Comparison of ENCODE assay signal across 24 mouse cellular contexts in the genomic region with DNA sequence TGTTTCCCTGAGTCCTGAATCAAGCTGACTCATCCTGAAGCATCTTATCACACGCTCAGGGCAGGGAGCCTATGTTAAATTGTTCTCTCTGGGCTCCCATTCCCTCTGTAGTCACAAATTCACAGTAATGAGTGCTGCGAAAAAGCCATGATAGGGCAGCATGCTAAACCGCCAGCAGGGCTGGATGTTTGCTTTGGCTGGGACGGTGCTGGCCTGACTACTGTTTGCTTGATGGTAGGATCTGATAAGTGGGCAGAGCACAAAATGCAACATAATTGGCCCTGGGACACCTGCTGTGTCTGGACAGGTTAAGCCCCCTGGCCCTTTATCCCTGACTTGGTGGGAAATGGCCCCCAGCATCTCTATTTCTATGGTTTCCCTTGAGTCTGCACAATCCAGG. TPM values are rescaled to one million over a fixed set of nuclear protein-coding genes. Genes with fewer than 3 reads are reported as not detected.
DNase-seq lines count a peak whose midpoint lies in the region; TF ChIP-seq lines count a peak whose summit lies in the region.
"Had no signal": no experiment of that assay in that cellular context is flagged by ENCODE, and none has a peak within 500 bp of the region (broad histone marks: within the 10 kb centered on the region; RNA-seq: fewer than 3 reads in every experiment).

No protein-coding gene starts in this region.

- TF ChIP-seq POLR2A in brain, embryonic 14.5 days (IDR thresholded peaks at IDR 0.05; ENCODE audit: borderline replicate concordance, extremely low read depth, insufficient read depth, insufficient read length, poor library complexity, severe bottlenecking), result no peak

- DNase-seq in heart, adult 11 months, result peak; percentile 84
- DNase-seq in heart, postnatal 4 days, result no peak
- DNase-seq in urinary bladder, adult 18-20 months (ENCODE audit: low spot score in 2 of 2), result peak; percentile 30 to 46
- DNase-seq in urinary bladder, postnatal 10 days (ENCODE audit: low spot score), result no peak
- DNase-seq in MN1 (ENCODE audit: low spot score), result peak; percentile 12
- DNase-seq in brain, embryonic 14.5 days (ENCODE audit: low read depth), result peak; percentile 34
- DNase-seq in c-Kit-positive CD71-positive TER-119-positive erythroid progenitor cells, embryonic 14.5 days (ENCODE audit: low spot score), result no peak
- DNase-seq in lung, postnatal 10 days, result no peak
- DNase-seq: adrenal gland, postnatal 14 days; cerebellum, adult 11 months; cerebellum, adult 8-10 months; cerebellum, postnatal 36 days; forebrain, postnatal 0 days; gastrocnemius, adult 2 months; gastrocnemius, postnatal 25 days; heart, postnatal 36 days had no signal

- no peak for TF ChIP-seq CTCF in brain, embryonic 14.5 days (IDR thresholded peaks at IDR 0.05; ENCODE audit: borderline replicate concordance, extremely low read depth, insufficient read depth, insufficient read length)

RNA-seq across cellular contexts. Expression of a gene that starts 3.1 kb away (rescaled TPM):
- total RNA-seq in heart, postnatal 4 days (2021), result 10 to 100 TPM; 19.7 to 20.3 TPM
- 16.5 and 17.4 TPM in 2 replicates for polyA plus RNA-seq in brain, embryonic 14.5 days (2012; rRNA removed)

RNA-seq across cellular contexts. Expression of a gene that starts 22.4 kb away (rescaled TPM):
- total RNA-seq in heart, postnatal 4 days (2021), result not detected
- polyA plus RNA-seq in brain, embryonic 14.5 days (2012; rRNA removed), result 0.05 TPM in 1 of 2 replicates, not detected in the other
- total RNA-seq: adrenal gland, adult 18-20 months; adrenal gland, postnatal 14 days; ES-E14; forebrain, postnatal 0 days; gastrocnemius, adult 2 months; gastrocnemius, postnatal 25 days; granulocyte monocyte progenitor cell, adult 5-6 weeks; heart, postnatal 36 days had no signal
- polyA plus RNA-seq: activated CD4-positive, CD25-positive, alpha-beta regulatory T cell, adult 4 months; embryonic facial prominence, embryonic 13.5 days; forebrain, postnatal 0 days; heart, postnatal 0 days; hindbrain, embryonic 12.5 days; inflammation-experienced regulatory T-cells, adult 6 months had no signal

RNA-seq across cellular contexts. Expression of a gene that starts 56.5 kb away (rescaled TPM):
- total RNA-seq in heart, postnatal 4 days (2021), result 10 to 100 TPM; 33.6 to 35.7 TPM
- polyA plus RNA-seq in brain, embryonic 14.5 days (2012; rRNA removed), result 37.6 and 38.1 TPM in 2 replicates

RNA-seq across cellular contexts. Expression of a gene that starts 56.6 kb away (rescaled TPM):
- total RNA-seq in heart, postnatal 4 days (2021), result 10 to 100 TPM; 34.4 to 35.8 TPM
- polyA plus RNA-seq in brain, embryonic 14.5 days (2012; rRNA removed), result 54.0 and 59.6 TPM in 2 replicates

Comparison
In these comparisons a context has a peak if more than half of its experiments do, and no peak if none do; other contexts are left out.
1. DNase-seq: peak in heart, adult 11 months (single experiment), urinary bladder, adult 18-20 months (2 of 2), MN1 (single experiment) and brain, embryonic 14.5 days (single experiment); none in heart, postnatal 4 days (single experiment), urinary bladder, postnatal 10 days (single experiment), c-Kit-positive CD71-positive TER-119-positive erythroid progenitor cells, embryonic 14.5 days (single experiment) and lung, postnatal 10 days (single experiment).